Mouse (Mus musculus): ENCODE measurements around the gene Cdh10.

GRCm38 (mm10) chr15:18820226-18820625 lies 1.5 kb downstream of the Cdh10 start:
- TF ChIP-seq POLR2A (IDR thresholded peaks at IDR 0.05; ENCODE audit: insufficient read depth, low read depth, low read length) (no peak), CTCF (IDR thresholded peaks at IDR 0.05; ENCODE audit: insufficient read depth, low read depth, low read length) (no peak)

Measured in olfactory bulb, adult 2 months (tissue).